Mouse (Mus musculus) frontal cortex, postnatal 36 days (tissue): ENCODE results near the gene Scn2b.

ENCODE experiments used
- DNase-seq, 2 experiments: peaks; one replicate each; pipeline ENCODE4 v3.0.0; 2022; ENCODE audit warnings: low spot score in 2 of 2

The Scn2b gene

DNA sequence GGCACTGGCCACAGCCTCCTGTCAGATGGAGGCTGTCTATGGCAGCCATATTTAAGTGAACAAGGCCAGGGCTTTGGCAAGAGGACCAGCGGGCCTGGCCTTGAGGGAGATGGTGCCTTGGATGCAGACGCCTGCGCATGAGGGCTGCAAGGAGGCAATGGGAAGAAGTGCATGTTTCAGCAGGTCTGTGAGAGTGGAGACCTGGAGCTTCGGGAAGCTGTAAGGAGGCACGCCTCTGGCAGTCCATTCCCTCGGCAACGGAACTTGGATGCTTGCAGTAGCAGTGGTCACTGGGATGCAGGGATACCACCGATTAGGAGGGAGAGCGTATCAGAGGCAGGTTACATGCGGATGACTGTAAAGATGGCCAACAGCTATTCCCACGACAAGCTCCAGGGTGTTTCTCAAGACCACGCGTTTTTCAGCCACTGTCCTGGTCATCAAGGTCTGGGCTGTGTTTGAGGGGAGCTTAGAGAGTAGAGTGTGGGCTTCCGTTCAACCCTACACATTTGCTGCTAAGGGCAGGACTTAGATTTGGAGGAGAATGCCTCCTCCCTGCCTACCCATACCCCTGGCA, 2.5 kb downstream of the Scn2b start:
- no peak for DNase-seq

DNA sequence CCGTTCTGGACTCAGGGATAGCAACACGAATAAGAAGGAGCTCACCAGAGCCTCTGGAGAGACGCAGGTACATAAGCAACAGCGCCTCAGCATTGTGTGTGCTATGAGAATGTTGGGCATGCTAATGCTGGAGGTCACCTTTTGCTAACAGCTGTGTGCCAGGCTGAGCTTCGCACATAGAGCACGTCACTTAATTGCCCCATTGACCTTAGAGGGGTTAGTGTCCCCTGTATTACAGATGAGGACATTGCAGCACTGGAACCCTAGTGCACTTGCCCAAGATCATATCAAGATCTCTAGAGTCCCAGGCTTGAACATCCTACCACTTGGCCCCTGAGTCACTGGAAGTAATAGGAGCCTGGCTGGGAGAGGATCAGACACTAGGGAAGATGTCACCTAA, 3.0 kb downstream of the Scn2b start:
- no peak for DNase-seq

DNA sequence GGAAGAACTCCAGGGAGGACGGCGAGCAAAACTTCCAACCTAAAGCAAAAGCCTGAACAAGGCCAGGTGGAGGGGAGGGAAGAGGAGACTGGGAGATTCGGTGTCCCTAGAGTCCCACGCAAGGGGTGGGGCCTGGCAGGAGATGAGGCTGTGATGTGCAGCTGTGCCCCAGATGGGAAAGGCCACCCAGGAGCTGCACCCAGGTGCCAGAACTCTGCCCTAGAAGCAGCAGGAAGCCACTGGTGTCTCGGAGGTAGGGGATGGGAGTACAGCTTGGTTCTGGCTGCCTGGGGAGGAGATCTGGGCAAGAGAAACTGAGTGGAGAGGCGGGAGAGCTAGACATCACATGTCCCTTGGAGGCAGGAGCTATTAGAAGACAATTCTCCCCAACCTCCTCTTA, 3.4 kb downstream of the Scn2b start:
- DNase-seq: peak in 1 of 2 experiments; percentile 33

DNA sequence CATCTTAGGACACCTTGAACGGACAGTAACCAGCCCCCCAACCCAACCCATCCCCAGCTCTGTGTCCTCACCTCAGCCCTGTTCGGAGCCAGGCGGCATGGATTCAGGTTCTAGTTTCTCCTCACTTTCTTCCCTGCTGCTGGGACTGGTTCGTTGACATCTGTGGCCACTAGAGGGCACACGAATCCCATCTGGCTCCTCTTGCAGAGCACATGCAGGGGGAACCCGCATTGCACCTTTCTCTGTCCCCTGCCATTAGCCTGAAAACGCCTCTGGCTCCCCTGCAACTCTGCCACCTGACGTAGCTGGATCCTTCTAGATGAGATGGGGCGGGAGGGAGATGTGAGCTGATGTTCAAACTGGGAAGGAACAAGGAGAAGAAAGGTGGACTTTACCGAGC, 4.2 kb downstream of the Scn2b start:
- DNase-seq: peak; percentile 78 to 86

DNA sequence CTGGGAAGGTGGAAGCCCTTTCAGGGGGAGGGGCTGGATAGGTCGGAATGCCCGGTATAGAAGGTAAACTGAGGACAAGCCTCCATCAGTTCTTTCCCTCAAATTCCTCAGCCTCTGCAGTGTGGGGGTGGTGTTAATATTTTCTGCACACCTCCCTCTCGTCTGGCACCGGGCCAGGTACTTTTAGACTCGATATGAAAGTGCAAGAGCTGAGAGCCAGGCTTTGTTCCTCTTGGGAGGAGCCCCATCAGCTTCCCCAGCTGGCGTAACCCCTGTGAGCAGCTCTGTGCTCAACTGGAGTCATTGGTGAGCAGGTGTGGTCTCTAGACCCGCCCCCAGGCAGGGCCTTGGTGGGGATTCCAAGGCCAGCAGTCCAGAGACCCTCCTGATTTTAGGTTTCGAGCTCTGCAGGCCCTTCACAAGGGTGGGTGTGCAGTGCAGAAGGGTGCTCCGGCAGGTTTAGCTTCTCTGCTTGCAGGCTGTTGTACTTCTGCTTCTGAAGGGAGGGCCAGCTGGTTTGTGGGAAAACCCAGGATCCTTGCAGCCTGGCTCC, 4.7 kb downstream of the Scn2b start:
- peak; percentile 82 to 88 for DNase-seq

DNA sequence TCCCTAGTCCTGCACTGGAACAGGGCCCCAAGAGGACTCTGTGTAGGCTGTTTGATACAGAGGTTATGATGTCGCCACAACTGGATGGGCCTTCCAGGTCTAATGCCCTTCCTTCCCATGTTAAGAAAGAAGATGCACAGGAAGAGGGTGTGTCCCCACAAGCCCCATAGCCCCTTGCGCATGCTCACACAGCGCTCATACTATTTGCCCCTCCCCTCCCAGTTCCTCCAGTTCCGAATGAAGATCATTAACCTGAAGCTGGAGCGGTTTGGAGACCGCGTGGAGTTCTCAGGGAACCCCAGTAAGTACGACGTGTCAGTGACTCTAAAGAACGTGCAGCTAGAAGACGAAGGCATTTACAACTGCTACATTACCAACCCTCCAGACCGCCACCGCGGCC, 7.6 kb downstream of the Scn2b start:
- DNase-seq: no peak

DNA sequence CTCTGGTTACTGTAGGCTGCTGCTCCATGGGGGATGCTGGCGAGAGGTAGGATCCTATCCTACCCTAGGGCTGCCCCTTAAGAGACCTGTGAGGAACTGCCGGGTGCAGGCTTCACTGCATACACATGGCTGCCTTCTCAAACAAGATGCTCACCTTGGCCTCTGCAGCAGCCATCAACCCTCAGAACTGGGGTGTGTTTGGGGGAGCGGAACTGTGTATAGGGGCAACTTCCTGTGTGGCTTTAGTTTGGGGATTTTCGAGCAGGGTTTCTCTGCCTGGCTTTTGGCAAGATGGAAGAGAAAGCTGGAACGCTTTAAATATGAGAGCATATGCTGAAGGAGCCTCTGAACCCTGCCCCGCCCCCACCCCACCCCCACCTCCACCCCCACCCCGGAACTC, 9.4 kb downstream of the Scn2b start:
- DNase-seq: no peak

DNA sequence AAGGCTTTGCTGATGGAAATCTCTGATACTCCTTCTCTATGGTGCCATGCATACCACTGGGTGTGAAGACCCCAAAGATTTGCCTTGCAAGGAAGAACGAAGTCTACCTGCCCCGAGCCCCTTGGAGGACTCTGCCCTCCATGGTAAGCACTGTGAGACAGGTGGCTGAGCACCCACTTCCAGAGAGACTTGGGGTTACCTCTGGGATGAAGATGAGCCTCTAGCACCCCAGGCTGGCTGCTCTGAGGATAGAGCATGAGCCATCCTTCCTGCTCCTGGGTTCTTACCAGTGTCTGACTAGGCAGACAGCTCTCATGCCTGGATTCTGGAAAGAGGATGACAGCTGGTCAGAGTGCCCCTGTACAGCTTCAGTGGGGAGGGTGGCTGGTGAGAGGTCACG, 12.5 kb downstream of the Scn2b start:
- no peak for DNase-seq

DNA sequence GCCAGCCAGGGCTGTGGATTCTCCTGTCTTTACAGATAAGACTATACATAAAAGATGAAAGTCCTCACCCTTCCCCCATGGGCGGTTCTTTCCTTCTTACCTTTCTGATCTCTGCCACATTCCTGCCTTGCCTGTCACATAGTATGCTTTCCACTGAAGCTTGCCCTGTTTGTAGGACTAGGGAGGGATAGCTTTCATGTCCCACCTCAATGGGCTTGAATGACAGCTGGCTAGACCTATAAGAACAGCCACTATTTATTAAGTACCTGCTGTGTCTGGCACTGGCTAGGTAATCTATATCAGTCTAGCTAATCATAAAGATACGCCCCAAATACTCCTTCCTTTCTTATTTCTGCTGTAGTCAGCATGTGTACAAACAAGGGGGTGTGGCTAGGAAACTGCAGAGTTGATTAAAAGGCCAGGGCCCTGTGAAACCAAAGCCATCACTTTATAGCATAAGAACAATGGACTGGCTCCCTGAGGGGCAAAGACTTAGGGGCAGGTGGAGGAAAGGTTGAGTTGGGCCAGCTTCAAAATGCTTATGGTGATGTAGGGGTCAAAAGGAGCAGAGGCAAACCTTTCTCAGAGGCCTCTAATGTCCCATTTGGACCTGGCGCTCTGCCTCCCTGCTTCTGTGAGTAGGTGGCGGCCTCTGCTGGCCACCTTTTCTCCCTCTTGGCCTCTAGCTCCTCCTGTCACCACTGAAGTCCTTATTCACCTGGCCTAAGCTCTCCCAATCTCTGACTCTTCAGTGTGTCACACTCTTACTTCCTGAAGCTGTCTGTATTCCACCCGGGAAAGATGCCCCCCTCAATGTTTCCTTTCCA, 16.1 kb downstream of the Scn2b start:
- DNase-seq: no peak

DNA sequence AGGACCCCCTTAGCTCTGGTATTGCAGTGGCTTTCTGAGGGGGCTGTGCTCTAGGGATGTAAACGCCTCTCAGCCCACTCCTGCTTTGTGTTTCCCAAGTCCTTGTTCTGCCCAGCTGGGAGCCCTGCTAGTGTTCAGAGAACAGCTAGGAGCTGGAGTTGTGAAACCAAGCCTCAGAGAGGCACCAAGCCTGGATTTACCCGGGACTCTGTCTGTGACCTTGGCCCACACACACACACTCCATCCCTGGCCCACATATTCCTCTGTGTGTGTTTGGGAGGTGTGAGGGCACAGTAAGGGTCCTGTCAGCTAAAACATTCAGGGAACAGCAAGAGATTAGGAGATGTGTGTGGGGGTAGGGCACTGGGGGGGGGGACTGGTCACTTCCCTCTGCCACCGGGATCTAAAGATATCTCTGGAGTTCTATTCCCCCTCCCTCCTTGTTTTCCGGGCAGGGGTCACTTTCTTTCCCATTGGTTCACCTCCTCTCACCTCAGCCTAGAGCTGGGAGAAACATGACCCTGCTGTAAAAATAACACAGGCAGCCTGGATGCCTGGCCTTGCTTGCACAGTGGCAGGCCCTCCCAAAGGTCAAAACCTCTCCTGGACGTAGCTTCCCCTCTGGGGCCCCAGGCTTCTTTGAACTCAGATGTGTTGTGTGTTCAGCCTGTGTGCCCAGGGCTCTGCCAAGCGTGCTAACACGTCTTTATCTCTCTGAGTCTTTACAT, 19.0 kb downstream of the Scn2b start:
- no peak for DNase-seq

DNA sequence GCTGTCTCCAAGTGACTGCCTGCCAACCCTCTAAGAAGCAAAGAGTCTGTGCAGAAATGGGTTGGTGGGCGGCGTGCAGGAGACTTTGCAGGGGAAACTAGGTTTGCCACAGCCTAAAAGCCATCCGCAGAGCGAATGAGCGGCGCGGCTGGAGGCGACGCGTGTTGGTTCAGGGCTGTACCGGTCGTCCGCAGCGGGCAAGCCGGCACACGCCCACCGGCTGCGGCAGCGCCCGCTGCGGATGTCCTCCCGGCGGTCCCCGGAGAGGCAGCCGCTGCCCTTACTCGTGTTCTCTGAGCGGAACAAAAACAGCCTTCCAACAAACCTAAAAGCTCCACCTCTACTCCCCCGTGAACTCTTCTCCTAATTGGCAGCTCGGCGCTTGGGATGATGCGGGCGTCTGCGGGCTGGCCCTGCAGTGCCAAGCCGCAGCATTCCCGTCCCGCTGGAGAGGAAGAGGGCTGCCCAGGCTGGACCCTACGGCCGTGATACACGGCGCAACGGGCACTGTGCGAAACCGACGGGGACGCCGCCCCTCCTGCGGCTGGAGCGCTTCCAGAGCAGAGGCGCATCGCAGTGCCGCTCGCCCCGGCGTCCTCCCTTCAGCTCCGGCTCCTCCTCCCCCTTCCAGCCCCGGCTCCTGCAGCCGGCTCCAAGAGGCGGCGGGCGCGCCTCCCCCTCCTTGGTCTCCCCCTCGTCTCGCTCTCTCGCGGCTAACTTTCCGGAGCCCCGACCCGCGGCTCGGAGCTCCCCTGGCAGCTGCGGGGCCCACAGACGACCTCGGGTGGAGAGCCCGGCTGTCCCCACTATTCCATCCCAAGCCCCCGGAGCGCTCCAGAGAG, 20.8 kb downstream of the Scn2b start, which contains the start of gene Scn4b:
Gene Scn4b, plus strand, starts transcription at position 205 of the 842 bp plus-strand sequence.
- peak; percentile 36 to 50 for DNase-seq

DNA sequence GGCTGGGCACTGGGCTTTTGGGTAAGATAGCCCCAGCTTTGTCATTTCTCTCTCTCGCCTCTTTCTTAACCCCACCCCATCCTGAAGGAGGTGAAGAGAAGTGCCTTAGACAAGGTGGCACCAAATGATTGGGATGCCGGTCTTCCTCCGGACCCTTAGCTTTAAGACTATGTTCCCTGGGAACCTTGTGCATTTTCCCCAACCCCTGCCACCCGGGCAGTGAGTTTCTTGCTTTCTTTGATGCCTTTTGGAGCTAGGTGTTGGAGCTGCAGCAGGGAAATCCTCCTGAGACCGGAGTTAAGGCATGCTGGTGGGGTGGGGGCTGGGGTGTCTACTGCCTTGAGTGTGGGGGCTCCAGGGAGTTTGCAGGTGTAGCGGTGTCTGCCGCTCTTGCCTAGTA, 21.5 kb downstream of the Scn2b start:
- no peak for DNase-seq

DNA sequence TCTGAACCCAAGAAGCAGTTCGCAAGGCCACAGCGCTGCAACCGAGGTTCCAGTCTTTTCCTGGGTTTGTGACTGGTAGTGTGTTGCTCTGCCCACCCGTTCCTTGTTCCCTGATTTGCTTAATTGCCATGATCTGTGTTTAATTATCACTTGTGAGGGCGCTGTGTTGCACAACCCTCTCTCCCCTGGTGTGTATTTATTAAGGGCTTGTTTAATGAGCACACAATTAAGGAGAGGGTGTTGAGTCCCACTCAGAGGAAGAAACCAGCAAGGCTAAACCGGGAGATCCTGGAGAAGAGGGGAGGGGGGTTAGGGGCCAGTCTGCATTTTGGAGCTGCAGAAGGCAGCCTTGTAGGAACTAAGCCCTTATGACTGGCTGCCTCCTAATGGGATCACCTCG, 23.4 kb downstream of the Scn2b start:
- DNase-seq: no peak

DNA sequence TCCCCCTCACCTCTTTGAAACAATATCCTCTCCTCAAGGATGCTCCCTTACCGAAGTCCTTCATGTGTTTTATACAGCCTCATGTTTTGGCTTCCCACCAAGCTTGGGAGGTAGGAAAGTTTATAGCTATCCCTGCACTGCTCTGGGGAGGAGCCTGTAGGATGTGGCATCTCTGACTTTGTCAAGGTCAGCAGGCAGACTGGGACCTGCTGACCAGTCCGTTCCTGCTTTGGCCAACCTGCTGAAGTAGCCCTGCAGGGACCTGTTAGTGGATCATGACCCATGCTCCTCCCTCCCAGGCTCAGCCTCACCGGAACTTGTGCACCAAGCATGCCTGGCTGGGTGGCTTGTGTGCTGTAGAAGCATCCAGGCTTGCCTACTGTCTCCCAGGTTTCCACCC, 25.1 kb downstream of the Scn2b start:
- DNase-seq: no peak

DNA sequence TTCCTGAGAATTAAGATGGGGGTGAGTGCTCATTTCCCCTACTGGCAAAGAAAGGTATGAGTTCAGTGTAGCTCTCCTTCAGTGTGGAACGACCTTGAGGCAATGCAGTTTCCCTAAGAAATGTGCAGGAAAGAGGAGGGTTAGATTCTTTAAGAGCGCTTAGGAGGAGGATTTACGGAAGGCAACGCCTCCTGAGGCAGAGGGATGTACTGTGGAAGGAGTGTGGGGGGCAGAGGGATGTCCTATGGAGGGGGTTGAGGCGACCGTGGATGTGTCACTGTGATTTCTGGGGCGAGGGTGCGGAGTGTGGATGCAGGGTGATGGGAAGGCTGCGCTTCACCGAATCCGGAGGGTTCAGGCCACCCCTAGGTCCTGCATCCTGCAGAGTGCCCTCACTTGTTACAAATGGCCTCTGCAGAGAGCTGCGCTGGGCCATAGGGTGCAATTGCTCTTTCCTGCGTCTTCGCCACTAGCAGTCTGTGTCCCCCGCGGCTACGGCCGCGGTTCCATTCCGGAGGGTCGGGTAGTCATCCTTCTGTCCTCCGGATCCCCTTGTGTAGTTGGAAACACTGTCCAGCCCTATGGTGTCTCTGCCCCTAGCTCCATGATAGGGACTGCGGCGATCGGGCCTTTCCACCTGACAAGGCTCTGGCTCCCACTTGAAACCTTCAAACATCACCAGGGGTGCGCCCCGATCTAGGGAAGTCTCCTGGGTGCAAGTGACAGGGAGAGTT, 28.1 kb downstream of the Scn2b start:
- DNase-seq: peak; percentile 44 to 48

DNA sequence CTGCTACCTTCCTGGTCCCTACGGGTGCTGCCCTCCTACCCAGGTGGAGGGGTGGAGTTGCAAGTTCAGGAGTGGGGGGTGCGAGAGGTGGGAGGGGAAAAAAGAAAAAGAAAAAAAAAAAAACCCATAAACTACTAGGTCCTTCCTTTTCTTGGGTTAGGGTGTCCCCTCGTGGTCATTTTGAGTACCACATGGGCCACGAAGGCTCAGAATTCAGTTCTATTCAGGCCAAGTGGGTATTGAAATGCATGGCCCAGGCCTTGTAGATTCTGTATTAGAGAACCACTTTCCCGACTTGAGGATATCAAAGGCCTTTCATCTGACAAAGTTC, 28.6 kb downstream of the Scn2b start:
- DNase-seq: peak; percentile 84 to 85

DNA sequence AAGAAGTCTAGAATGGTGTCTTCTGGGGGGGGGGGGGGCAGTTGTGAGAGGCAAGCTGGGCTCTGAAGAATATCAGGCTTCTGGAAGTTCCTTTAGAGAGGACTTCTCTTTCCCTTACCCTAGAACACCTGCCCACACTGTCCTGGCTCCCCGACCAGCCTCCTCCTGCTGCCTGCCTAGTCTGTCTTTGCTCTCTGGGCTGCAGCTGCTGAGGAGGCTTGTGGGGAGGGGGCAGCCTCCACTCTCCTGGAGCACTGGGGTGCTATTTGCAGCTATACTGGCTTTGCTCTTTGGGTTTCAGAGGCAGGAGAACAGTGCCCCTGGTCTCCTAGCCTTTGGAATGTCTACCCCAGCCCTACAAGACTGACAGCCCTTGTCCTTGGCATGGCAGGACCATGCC, 33.4 kb downstream of the Scn2b start:
- no peak for DNase-seq

DNA sequence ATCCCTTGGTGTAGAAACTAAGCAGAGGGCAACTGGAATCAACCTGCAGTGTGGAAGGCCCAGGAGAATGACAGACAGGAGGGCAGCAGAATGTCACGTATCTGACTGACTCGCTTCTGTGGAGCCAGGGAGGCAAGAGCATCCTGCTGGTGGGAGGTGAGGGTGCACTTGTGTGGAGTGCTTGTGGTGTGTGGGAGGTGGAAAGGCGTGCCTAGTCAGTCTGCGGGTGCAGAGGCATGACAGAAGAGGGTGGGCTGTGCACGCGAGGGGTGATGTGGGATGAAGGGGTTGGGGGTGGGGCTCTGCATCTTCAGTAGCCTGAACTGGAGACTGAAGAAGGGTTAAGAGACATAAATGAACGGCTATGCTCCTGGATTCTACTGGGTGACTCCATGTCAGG, 35.8 kb downstream of the Scn2b start:
- DNase-seq: no peak

DNA sequence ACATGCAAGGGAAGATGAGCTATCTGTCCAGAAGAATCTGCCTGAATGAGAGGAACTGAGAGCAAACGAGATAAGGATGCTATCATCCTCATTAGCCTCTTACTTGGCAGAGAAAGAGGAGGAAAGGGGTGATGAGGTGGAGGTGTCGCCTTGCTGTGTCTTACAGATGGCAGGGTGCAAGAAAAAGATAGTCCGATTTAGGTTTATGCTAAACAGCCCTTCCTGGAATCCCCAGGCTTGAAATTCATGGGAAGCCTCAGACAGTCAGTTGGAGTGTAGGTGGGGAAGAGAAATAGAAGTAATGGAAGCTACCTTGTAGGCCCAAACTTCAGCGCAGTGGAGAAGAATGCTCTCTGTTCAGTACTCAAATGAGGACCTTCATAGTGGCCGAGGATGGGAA, 50.3 kb downstream of the Scn2b start:
- DNase-seq: peak in 1 of 2 experiments; percentile 63

DNA sequence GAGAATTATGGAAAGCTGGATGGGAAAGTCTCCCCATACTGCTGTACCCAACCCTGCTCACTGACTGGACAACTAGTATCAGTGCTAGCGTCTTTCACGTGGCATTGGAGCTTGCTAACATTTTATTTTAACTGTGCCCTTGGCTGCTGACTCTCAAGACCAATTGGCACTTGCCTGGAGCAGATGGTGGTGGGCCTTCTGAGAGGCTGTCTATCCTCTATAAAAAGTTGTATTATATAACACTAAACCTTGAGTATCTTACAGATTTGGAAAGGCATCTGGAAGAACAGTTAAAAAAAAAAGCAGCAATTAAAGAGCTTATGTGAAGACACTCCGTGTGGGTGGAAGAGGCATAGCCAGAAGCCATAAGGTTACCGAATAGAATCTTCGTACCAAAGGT, 52.6 kb downstream of the Scn2b start:
- DNase-seq: peak; percentile 58 to 88

DNA sequence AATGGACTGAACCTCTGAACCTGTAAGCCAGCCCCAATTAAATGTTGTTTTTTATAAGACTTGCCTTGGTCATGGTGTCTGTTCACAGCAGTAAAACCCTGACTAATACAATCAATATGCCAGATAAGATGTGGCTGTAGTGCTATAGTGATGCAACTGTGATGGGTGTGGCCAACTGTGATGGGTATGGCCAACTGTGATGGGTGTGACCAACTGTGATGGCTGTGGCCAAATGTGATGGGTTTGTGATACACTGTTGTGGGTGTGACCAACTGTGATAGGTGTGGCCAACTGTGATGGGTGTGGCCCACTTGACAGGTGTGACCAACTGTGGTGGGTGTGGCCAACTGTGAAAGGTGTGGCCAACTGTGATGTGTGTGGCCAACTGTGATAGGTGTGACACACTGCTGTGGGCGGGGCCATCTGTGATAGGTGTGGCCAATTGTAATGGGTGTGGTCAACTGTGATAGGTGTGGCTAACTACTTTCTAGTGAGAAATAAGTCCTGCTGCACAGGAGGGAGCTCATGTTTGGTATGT, 53.6 kb downstream of the Scn2b start:
- DNase-seq: no peak
